Mouse (Mus musculus) ES-Bruce4 (cell line): ENCODE results near the gene Stim1.
"Not testable (repeated sequence)": the region's sequence is repeated elsewhere in the genome, so short reads cannot be mapped to it uniquely, and the experiment has no call there.

ENCODE experiments used
- CTCF ChIP-seq: IDR thresholded peaks from one replicate; pipeline ENCODE4 v1.8.1; 2011; ENCODE audit warnings: low read depth, low read length
- EP300 ChIP-seq: IDR thresholded peaks from 2 replicates; pipeline ENCODE4 v1.6.1; 2011; ENCODE audit warnings: low read depth, low read length; ENCODE audit not compliant: insufficient read depth

GRCm38 (mm10) chr7:102415272-102415671 lies 147.7 kb downstream of the Stim1 start:
- not testable (repeated sequence) for TF ChIP-seq CTCF, EP300
